Mouse (Mus musculus) kidney, embryonic 14.5 days (tissue): ENCODE data around the gene Timmdc1. TPM values are rescaled to one million over a fixed set of nuclear protein-coding genes. Genes with fewer than 3 reads are reported as not detected.

Experiments used
- ATAC-seq: fragments of 200-750 bp; cut with Nextera tagmentation; 2 replicates; pipeline ENCODE4 v1.8.0; 2017; ENCODE audit warnings: moderate number of reproducible peaks, mild to moderate bottlenecking, moderate TSS enrichment, moderate library complexity; ENCODE audit not compliant: low FRiP score, low TSS enrichment
- H3K27ac ChIP-seq: fragments of 300-500 bp; sonication (generic); 2 replicates; pipeline ENCODE4 v1.5.1; 2014; ENCODE audit warnings: low read depth, mild to moderate bottlenecking, low read length, moderate library complexity, mixed read lengths
- H3K27me3 ChIP-seq: fragments of 300-500 bp; sonication (generic); 2 replicates; pipeline ENCODE4 v1.6.1; 2014; ENCODE audit warnings: mild to moderate bottlenecking, low read length; ENCODE audit not compliant: control insufficient read depth, insufficient read depth
- H3K36me3 ChIP-seq: fragments of 300-500 bp; sonication (generic); 2 replicates; pipeline ENCODE4 v1.6.1; 2014; ENCODE audit warnings: low read length, mixed read lengths; ENCODE audit not compliant: control insufficient read depth, insufficient read depth
- H3K4me1 ChIP-seq: fragments of 300-500 bp; sonication (generic); 2 replicates; pipeline ENCODE4 v1.6.1; 2014; ENCODE audit warnings: low read length, mixed read lengths; ENCODE audit not compliant: control insufficient read depth, insufficient read depth
- H3K4me2 ChIP-seq: fragments of 300-500 bp; sonication (generic); replicated peaks from 2 replicates; pipeline ENCODE4 v1.6.1; 2014; ENCODE audit warnings: low read depth, mild to moderate bottlenecking, low read length
- H3K4me3 ChIP-seq: fragments of 300-500 bp; sonication (generic); 2 replicates; pipeline ENCODE4 v1.5.1; 2014; ENCODE audit warnings: mild to moderate bottlenecking, low read length
- H3K9ac ChIP-seq: fragments of 300-500 bp; sonication (generic); 2 replicates; pipeline ENCODE4 v1.6.1; 2014; ENCODE audit warnings: low read depth, mild to moderate bottlenecking, low read length, moderate library complexity
- H3K9me3 ChIP-seq: fragments of 300-500 bp; sonication (generic); 2 replicates; pipeline ENCODE4 v1.6.1; 2016; ENCODE audit warnings: low read length; ENCODE audit not compliant: control insufficient read depth
- WGBS: fragments of 180-500 bp; shearing (Covaris S2); extraction: QIAGEN DNeasy Blood & Tissue Kit; methylation state at CpG from one replicate; pipeline ENCODE4 v1.1.7; 2014; 5-methylcytosine and 5-hydroxymethylcytosine counted together
- polyA plus RNA-seq: library from polyadenylated mRNA; unstranded; fragments of >200 nt; fragmentation: Nextera tagmentation; extraction: Ambion mirVana; gene quantifications from 2 replicates; pipeline ENCODE4 v1.2.1, GENCODE M21; 2014

Gene Timmdc1
- polyA plus RNA-seq, 1 experiment from 2014 or later, result 31.8 TPM

GRCm38 (mm10) chr16:38506041-38506634 is 16.3 kb downstream of the Timmdc1 start:
- Histone ChIP-seq H3K27ac (no peak overlapping the region), H3K9ac (no peak overlapping the region), H3K4me2 (no peak overlapping the region), H3K4me3 (no peak overlapping the region), H3K36me3 (peaks cover 60% of the 10 kb centered on the region), H3K27me3 (no peaks in the 10 kb centered on the region), H3K4me1 (no peaks in the 10 kb centered on the region), H3K9me3 (no peaks in the 10 kb centered on the region)
- 82% methylated on average over 4 of the region's 4 CpGs for WGBS
- peak; percentile 89 for ATAC-seq

- Histone ChIP-seq H3K9ac (no peak overlapping the region), H3K27ac (no peak overlapping the region), H3K4me2 (no peak overlapping the region), H3K36me3 (peaks cover 57% of the 10 kb centered on the region), H3K9me3 (no peaks in the 10 kb centered on the region), H3K27me3 (no peaks in the 10 kb centered on the region), H3K4me3 (no peak overlapping the region), H3K4me1 (no peaks in the 10 kb centered on the region)
- ATAC-seq, result no peak
- whole genome bisulfite sequencing, result 92% methylated on average over 4 of the region's 4 CpGs
These were observed 18.9 kb downstream of the Timmdc1 start for GRCm38 (mm10) chr16:38503528-38503927.

DNA sequence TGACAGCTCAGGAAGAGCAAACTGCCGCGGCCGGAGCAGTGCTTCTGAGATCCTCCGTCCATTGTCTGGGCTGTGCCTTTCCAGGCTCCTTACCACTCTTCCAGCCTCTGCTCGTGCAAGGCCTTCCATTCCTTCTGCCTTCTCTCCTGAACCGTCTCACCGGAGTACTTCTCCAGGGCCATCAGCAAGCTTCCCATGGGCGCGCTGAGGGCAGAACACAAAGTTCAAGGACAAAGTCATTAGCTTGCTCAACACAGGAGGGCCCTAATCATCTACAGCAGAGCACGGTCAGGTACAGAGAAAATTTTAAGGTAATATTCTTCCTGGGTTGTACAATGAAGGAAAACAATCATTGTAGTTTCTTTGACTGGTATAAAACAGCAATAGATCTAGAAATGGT is 20.0 kb downstream of the Timmdc1 start:
- Histone ChIP-seq H3K27ac (no peak overlapping the region), H3K4me3 (no peak overlapping the region), H3K9me3 (no peaks in the 10 kb centered on the region), H3K4me2 (no peak overlapping the region), H3K9ac (no peak overlapping the region), H3K27me3 (no peaks in the 10 kb centered on the region), H3K4me1 (no peaks in the 10 kb centered on the region), H3K36me3 (peaks cover 54% of the 10 kb centered on the region)
- WGBS, result 98% methylated on average over 10 of the region's 10 CpGs
- no peak for ATAC-seq

DNA sequence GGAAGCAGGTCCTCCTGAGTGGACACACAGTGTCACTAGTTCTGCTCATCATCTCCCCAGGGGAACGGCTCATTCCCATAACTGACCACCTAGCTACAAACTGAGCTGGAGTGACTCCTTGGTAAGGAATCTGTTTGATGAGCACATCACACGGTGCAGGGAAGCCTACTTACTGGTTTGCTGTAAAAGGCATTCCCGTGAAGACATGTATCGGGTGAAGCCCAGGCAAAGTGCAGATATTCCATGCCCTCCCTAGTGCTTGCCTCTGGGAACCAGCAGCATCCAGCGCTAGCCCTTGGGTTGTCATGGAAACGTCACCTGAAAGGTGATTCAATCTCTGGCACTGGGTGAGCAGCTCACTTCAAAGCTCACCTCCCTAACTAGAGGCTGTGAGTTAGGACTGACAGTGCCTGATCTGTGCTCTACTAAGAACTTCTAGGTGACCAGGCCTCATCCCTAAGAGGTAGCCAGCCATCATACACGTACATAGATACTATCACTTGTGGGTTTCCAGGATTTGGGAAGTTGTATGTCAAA is 25.8 kb downstream of the Timmdc1 start:
- ATAC-seq, result no peak
- Histone ChIP-seq H3K36me3 (peaks cover 31% of the 10 kb centered on the region), H3K9me3 (no peaks in the 10 kb centered on the region), H3K4me2 (no peak overlapping the region), H3K4me3 (no peak overlapping the region), H3K27me3 (no peaks in the 10 kb centered on the region), H3K9ac (no peak overlapping the region), H3K4me1 (no peaks in the 10 kb centered on the region), H3K27ac (no peak overlapping the region)
- WGBS, result 72% methylated on average over 7 of the region's 7 CpGs

GRCm38 (mm10) chr16:38493890-38494289 is 28.6 kb downstream of the Timmdc1 start:
- Histone ChIP-seq H3K36me3 (peaks cover 21% of the 10 kb centered on the region), H3K27ac (no peak overlapping the region), H3K4me3 (no peak overlapping the region), H3K4me1 (no peaks in the 10 kb centered on the region), H3K27me3 (no peaks in the 10 kb centered on the region), H3K9ac (no peak overlapping the region), H3K4me2 (no peak overlapping the region), H3K9me3 (no peaks in the 10 kb centered on the region)
- no peak for ATAC-seq
- WGBS, result 89% methylated on average over 10 of the region's 10 CpGs

DNA sequence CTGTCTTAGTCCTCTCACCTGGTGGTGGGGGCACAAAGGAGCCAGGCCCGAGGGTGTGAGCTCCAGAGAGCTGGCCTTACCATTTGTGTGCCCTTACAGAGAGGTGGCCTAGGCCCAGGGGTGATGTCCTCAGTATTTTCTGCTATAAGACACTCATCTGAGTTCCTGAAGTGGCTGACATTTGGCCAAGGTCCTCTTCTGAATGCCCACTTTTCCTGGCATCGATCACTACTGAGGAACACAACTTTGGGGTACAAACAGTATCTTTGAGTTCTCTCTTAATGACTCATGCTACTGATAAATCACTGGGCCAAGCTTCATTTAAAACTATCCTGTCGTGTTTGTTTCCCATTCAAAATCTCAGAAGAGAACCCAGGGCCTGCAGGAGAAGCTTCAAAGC is 29.9 kb downstream of the Timmdc1 start:
- Histone ChIP-seq H3K4me1 (no peaks in the 10 kb centered on the region), H3K27ac (no peak overlapping the region), H3K4me3 (no peak overlapping the region), H3K9ac (no peak overlapping the region), H3K27me3 (no peaks in the 10 kb centered on the region), H3K4me2 (no peak overlapping the region), H3K36me3 (peaks cover 12% of the 10 kb centered on the region; the same call in 1 of the 2 replicates), H3K9me3 (no peaks in the 10 kb centered on the region)
- no peak for ATAC-seq
- 87% methylated on average over 3 of the region's 3 CpGs for WGBS

DNA sequence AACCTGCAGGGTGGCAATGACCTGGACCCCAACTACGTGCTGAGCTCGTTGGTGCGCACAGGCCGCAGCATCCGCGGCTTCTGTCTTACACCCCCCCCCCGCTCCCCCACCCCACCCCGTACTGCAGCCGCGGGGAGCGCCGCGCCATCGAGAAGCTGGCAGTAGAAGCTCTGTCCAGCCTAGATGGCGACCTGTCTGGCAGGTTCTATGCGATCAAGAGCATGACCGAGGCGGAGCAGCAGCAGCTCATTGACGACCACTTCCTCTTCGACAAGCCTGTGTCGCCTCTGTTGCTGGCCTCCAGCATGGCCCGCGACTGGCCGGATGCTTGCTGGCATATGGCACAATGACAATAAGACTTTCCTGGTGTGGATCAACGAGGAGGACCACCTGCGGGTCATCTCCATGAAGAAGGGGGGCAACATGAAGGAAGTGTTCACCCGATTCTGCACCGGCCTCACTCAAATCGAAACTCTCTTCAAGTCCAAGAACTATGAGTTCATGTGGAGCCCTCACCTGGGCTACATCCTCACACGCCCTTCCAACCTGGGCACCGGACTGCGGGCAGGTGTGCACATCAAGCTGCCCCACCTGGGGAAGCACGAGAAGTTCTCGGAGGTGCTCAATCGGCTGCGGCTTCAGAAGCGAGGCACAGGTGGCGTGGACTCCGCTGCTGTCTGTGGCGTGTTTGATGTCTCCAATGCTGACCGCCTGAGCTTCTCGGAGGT is 38.7 kb downstream of the Timmdc1 start:
- no peaks in the 10 kb centered on the region for H3K9me3 ChIP-seq
- no peak overlapping the region for H3K27ac ChIP-seq
- H3K4me3 ChIP-seq, result peak overlapping the region; percentile 31
- 0 out of 2 replicates have a peak, but pooled peaks cover 3% of the 10 kb centered on the region for H3K4me1 ChIP-seq
- H3K36me3 ChIP-seq, result no peaks in the 10 kb centered on the region
- no peak overlapping the region for H3K9ac ChIP-seq
- H3K27me3 ChIP-seq, result peaks cover 12% of the 10 kb centered on the region
- peak; percentile 43; the same call in 1 of the 2 replicates for ATAC-seq
- H3K4me2 ChIP-seq, result peak overlapping the region; percentile 52
- 29% methylated on average over 42 of the region's 42 CpGs for WGBS

- Histone ChIP-seq H3K4me3 (peak overlapping the region; percentile 31), H3K36me3 (no peaks in the 10 kb centered on the region), H3K9ac (no peak overlapping the region), H3K4me1 (0 out of 2 replicates have a peak, but pooled peaks cover 3% of the 10 kb centered on the region), H3K27me3 (peaks cover 12% of the 10 kb centered on the region), H3K27ac (no peak overlapping the region), H3K9me3 (no peaks in the 10 kb centered on the region), H3K4me2 (peak overlapping the region; percentile 52)
- ATAC-seq, result peak; percentile 51; the same call in 1 of the 2 replicates
- WGBS, result 15% methylated on average over 32 of the region's 32 CpGs
These were observed 39.5 kb downstream of the Timmdc1 start for GRCm38 (mm10) chr16:38482780-38483562.
